Mouse (Mus musculus): ENCODE data around the gene Terb2. TPM values are rescaled to one million over a fixed set of nuclear protein-coding genes. Genes with fewer than 3 reads are reported as not detected.

Gene Terb2
- total and polyA plus RNA-seq, 3 experiments, result not detected

DNA sequence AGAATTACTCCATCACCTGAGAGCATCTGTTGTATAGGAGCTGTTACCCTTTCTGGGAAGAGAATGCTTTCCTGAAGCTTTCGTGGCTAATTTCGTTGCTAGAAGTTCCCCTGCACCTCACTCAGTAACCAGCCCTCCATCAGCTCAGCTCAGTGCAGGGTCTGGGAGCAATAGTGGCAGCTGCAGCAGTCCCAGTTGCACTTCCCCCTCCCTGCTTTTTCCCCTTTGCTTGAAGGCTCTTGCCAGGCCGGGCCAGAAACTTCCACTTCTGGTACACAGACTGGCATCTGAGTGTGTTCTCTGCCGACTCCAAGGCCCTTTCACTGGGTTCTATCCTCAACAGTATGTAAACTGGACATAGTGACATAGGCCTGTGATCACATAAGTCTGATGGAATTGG is 986 bp upstream of the Terb2 start:
- no peak overlapping the region for H3K4me3 ChIP-seq (ENCODE audit: control insufficient read depth in 1 of 2, insufficient read depth in 1 of 2, low read depth in 2 of 2, low read length in 2 of 2)
- peaks cover 0 to under 1% of the 10 kb centered on the region in 2 experiments; a peak in 2 of 4 replicates for H3K36me3 ChIP-seq (ENCODE audit: control insufficient read depth in 1 of 2, insufficient read depth in 2 of 2, low read length in 2 of 2)
- H3K4me1 ChIP-seq (ENCODE audit: control insufficient read depth in 1 of 2, insufficient read depth in 2 of 2, low read length in 2 of 2), result peaks cover 0 to 2% of the 10 kb centered on the region in 2 experiments; a peak in 2 of 4 replicates
- no peak overlapping the region for H3K27ac ChIP-seq (ENCODE audit: control insufficient read depth, low read depth, low read length)
- TF ChIP-seq RAD21 (IDR thresholded peaks at IDR 0.05; ENCODE audit: low read depth, low read length), result no peak
- DNase-seq (ENCODE audit: low read depth, low spot score), result no peak
- no peaks in the 10 kb centered on the region for H3K9me3 ChIP-seq (replicated peaks; ENCODE audit: insufficient read depth, low read length)
- H3K9ac ChIP-seq (ENCODE audit: control insufficient read depth, low read depth, low read length, poor library complexity, severe bottlenecking), result no peak overlapping the region
- peaks cover 0 to 2% of the 10 kb centered on the region in 2 experiments; a peak in 2 of 4 replicates for H3K27me3 ChIP-seq (ENCODE audit: control insufficient read depth in 1 of 2, insufficient read depth in 2 of 2, low read length in 2 of 2)
- H3K79me2 ChIP-seq (ENCODE audit: control insufficient read depth, insufficient read depth, low read length, poor library complexity), result no peaks in the 10 kb centered on the region

DNA sequence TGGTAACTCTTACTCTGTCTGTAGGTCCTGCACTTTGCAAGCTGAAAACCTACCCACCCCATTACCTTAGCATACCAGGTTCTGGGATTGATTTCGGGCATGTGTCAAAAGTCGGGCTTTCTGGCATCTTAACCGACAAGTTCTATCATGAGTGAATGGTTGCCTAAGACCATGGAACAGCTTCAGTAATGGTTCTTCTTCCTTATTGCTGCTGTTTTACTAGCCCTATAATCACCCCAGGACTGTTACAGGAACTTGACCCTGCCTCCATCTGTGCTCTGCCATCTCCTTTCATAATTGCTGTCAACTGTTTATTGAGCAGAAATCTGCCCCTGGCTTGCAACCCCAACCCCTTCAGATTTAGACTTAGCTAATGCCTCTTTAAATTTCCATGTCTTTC is 679 bp downstream of the Terb2 start:
- Histone ChIP-seq H3K27me3 (ENCODE audit: control insufficient read depth in 1 of 2, insufficient read depth in 2 of 2, low read length in 2 of 2) (peaks cover 0 to 2% of the 10 kb centered on the region in 2 experiments; a peak in 2 of 4 replicates), H3K79me2 (ENCODE audit: control insufficient read depth, insufficient read depth, low read length, poor library complexity) (no peaks in the 10 kb centered on the region), H3K9me3 (replicated peaks; ENCODE audit: insufficient read depth, low read length) (no peaks in the 10 kb centered on the region), H3K9ac (ENCODE audit: control insufficient read depth, low read depth, low read length, poor library complexity, severe bottlenecking) (no peak overlapping the region), H3K4me1 (ENCODE audit: control insufficient read depth in 1 of 2, insufficient read depth in 2 of 2, low read length in 2 of 2) (peaks cover 10 to 11% of the 10 kb centered on the region in 2 experiments), H3K4me3 (ENCODE audit: control insufficient read depth in 1 of 2, insufficient read depth in 1 of 2, low read depth in 2 of 2, low read length in 2 of 2) (no peak overlapping the region), H3K36me3 (ENCODE audit: control insufficient read depth in 1 of 2, insufficient read depth in 2 of 2, low read length in 2 of 2) (peaks cover 0 to 8% of the 10 kb centered on the region in 2 experiments; a peak in 2 of 4 replicates), H3K27ac (ENCODE audit: control insufficient read depth, low read depth, low read length) (no peak overlapping the region)
- TF ChIP-seq POLR2AphosphoS2 (IDR thresholded peaks at IDR 0.05; ENCODE audit: low read length) (no peak), USF1 (IDR thresholded peaks at IDR 0.05; ENCODE audit: low read depth, low read length) (no peak), ZKSCAN1 (IDR thresholded peaks at IDR 0.05; ENCODE audit: low read depth, low read length) (no peak), CHD1 (IDR thresholded peaks at IDR 0.05; ENCODE audit: low read depth, low read length) (no peak), E2F4 (IDR thresholded peaks at IDR 0.05; ENCODE audit: borderline replicate concordance, low read depth, low read length) (no peak), TAL1 (IDR thresholded peaks at IDR 0.05; ENCODE audit: low read length) (no peak)
- DNase-seq (ENCODE audit: low read depth, low spot score), result no peak

DNA sequence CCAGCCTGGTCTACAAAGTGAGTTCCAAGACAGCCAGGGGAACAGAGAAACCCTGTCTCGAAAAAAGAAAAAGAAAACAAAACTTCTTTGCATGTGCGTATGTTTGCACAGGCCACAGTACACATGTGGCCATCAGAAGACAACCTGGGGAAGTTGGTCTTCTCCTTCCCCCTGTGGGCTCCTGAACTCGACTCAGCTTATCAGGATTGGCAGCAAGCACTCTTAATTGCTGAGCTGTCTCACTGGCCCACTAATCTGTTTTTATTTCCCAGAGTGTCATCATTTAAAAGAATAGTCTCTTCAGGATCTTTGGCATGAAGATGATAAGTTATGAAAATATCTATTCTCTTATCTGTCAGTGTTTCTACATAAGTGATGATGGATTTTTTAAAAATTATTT is 5.8 kb downstream of the Terb2 start:
- Histone ChIP-seq H3K9me3 (replicated peaks; ENCODE audit: insufficient read depth, low read length) (no peaks in the 10 kb centered on the region), H3K27ac (ENCODE audit: control insufficient read depth, low read depth, low read length) (peak overlapping the region; percentile 73), H3K27me3 (ENCODE audit: control insufficient read depth in 1 of 2, insufficient read depth in 2 of 2, low read length in 2 of 2) (no peaks in the 10 kb centered on the region), H3K9ac (ENCODE audit: control insufficient read depth, low read depth, low read length, poor library complexity, severe bottlenecking) (peak overlapping the region; percentile 36; the same call in 1 of the 2 replicates), H3K36me3 (ENCODE audit: control insufficient read depth in 1 of 2, insufficient read depth in 2 of 2, low read length in 2 of 2) (peaks cover 0 to 15% of the 10 kb centered on the region in 2 experiments; a peak in 2 of 4 replicates), H3K4me1 (ENCODE audit: control insufficient read depth in 1 of 2, insufficient read depth in 2 of 2, low read length in 2 of 2) (peaks cover 16 to 17% of the 10 kb centered on the region in 2 experiments), H3K79me2 (ENCODE audit: control insufficient read depth, insufficient read depth, low read length, poor library complexity) (no peaks in the 10 kb centered on the region), H3K4me3 (ENCODE audit: control insufficient read depth in 1 of 2, insufficient read depth in 1 of 2, low read depth in 2 of 2, low read length in 2 of 2) (peak overlapping the region in 1 of 2 experiments; percentile 22; a peak in 1 of 4 replicates)
- DNase-seq (ENCODE audit: low read depth, low spot score), result peak; percentile 76
- TF ChIP-seq EP300 (IDR thresholded peaks at IDR 0.05; ENCODE audit: low read depth in 1 of 2, low read length in 2 of 2) (peak; percentile 76 to 90), TAL1 (IDR thresholded peaks at IDR 0.05; ENCODE audit: low read length) (peak; percentile 24; the same call in 1 of the 2 replicates), USF1 (IDR thresholded peaks at IDR 0.05; ENCODE audit: low read depth, low read length) (no peak), CHD2 (IDR thresholded peaks at IDR 0.05; ENCODE audit: low read length) (no peak), MXI1 (IDR thresholded peaks at IDR 0.05; ENCODE audit: low read depth, low read length) (peak; percentile 56; the same call in 1 of the 2 replicates), MAX (IDR thresholded peaks at IDR 0.05; ENCODE audit: low read length) (0 out of 2 replicates have a peak, but pooled peaks have one; percentile 20), ETS1 (IDR thresholded peaks at IDR 0.05; ENCODE audit: low read depth, low read length) (peak; percentile 82), MYC (IDR thresholded peaks at IDR 0.05; ENCODE audit: low read depth, low read length) (0 out of 2 replicates have a peak, but pooled peaks have one; percentile 25), TCF12 (IDR thresholded peaks at IDR 0.05; ENCODE audit: low read depth, low read length) (peak; percentile 89), MAZ (IDR thresholded peaks at IDR 0.05; ENCODE audit: low read depth, low read length) (no peak), MYB (IDR thresholded peaks at IDR 0.05; ENCODE audit: low read depth, low read length) (no peak), E2F4 (IDR thresholded peaks at IDR 0.05; ENCODE audit: borderline replicate concordance, low read depth, low read length) (no peak), GATA1 (IDR thresholded peaks at IDR 0.05; ENCODE audit: low read depth, low read length) (peak; percentile 89), RCOR1 (IDR thresholded peaks at IDR 0.05; ENCODE audit: low read depth, low read length) (peak; percentile 57; the same call in 1 of the 2 replicates)

Data from MEL (cell line).